Mouse (Mus musculus) ES-E14 (cell line): ENCODE results near the gene Fam205c. TPM values are rescaled to one million over a fixed set of nuclear protein-coding genes. Genes with fewer than 3 reads are reported as not detected.
"Not testable (repeated sequence)": the region's sequence is repeated elsewhere in the genome, so short reads cannot be mapped to it uniquely, and the experiment has no call there.

Source experiments
- DNase-seq: peaks from one replicate; pipeline ENCODE4 v3.0.0-alpha.2; 2013; ENCODE audit warnings: low read depth, low spot score
- H3K27ac ChIP-seq: 2 replicates; pipeline ENCODE4 v1.5.1; 2012; ENCODE audit warnings: low read depth, mild to moderate bottlenecking, low read length, moderate library complexity, mixed read lengths; ENCODE audit not compliant: poor library complexity, insufficient read depth, severe bottlenecking
- H3K36me3 ChIP-seq: 2 replicates; pipeline ENCODE4 v1.6.1; 2012; ENCODE audit warnings: mild to moderate bottlenecking, low read length, moderate library complexity, mixed read lengths; ENCODE audit not compliant: control insufficient read depth, poor library complexity, insufficient read depth, severe bottlenecking
- H3K4me1 ChIP-seq, 2 experiments: fragments of 150-350 bp in 1 of 2; sonication (generic) in 1 of 2; 2 replicates each; pipeline ENCODE4 v1.6.1; 2012; ENCODE audit warnings: low read length in 2 of 2, mild to moderate bottlenecking in 1 of 2, mixed read lengths in 1 of 2; ENCODE audit not compliant: control insufficient read depth in 2 of 2, insufficient read depth in 2 of 2, poor library complexity in 1 of 2
- H3K4me3 ChIP-seq, 2 experiments: fragments of 150-350 bp in 1 of 2; sonication (generic) in 1 of 2; 2 replicates each; pipeline ENCODE4 v1.5.1; 2012; ENCODE audit warnings: low read length in 2 of 2, low read depth in 1 of 2, mild to moderate bottlenecking in 1 of 2, mixed read lengths in 1 of 2; ENCODE audit not compliant: insufficient read depth in 1 of 2, poor library complexity in 1 of 2, severe bottlenecking in 1 of 2
- H3K9ac ChIP-seq: 2 replicates; pipeline ENCODE4 v1.6.1; 2012; ENCODE audit warnings: low read depth, mild to moderate bottlenecking, low read length, mixed read lengths; ENCODE audit not compliant: poor library complexity, insufficient read depth, severe bottlenecking
- H3K9me3 ChIP-seq: fragments of 150-350 bp; sonication (generic); 2 replicates; pipeline ENCODE4 v1.6.1; 2012; ENCODE audit warnings: low read depth, mild to moderate bottlenecking, low read length; ENCODE audit not compliant: control insufficient read depth, insufficient read depth
- CHD2 ChIP-seq: IDR thresholded peaks from 2 replicates; pipeline ENCODE4 v1.6.1; 2014; ENCODE audit warnings: mild to moderate bottlenecking, low read depth, low read length, inconsistent platforms
- HCFC1 ChIP-seq: IDR thresholded peaks from 2 replicates; pipeline ENCODE4 v1.6.1; 2012; ENCODE audit warnings: low read length, inconsistent platforms, borderline replicate concordance; ENCODE audit not compliant: insufficient read depth
- MAFK ChIP-seq: IDR thresholded peaks from 2 replicates; pipeline ENCODE4 v1.6.1; 2014; ENCODE audit warnings: mild to moderate bottlenecking, low read depth, low read length, inconsistent platforms; ENCODE audit not compliant: insufficient read depth
- ZC3H11A ChIP-seq: IDR thresholded peaks from 2 replicates; pipeline ENCODE4 v1.6.1; 2012; ENCODE audit warnings: low read depth, mild to moderate bottlenecking, inconsistent platforms, low read length, borderline replicate concordance
- ZNF384 ChIP-seq: IDR thresholded peaks from 2 replicates; pipeline ENCODE4 v1.6.1; 2012; ENCODE audit warnings: low read depth, low read length, inconsistent platforms
- in situ Hi-C, 2 experiments: fragments of 600-800 bp; cut with MboI; formaldehyde crosslinking; loops; one replicate each; pipeline ENCODE4 v1.15.1; 2025; ENCODE audit warnings: low sequenced_read_pairs in 2 of 2, inconsistent platforms in 1 of 2; ENCODE audit not compliant: unreplicated experiment in 2 of 2
- total RNA-seq: library from RNA; depleted of rRNA; stranded (reverse); fragments of 300-350 nt; gene quantifications from 2 replicates; pipeline ENCODE4 v1.2.3, GENCODE M21; 2012; rRNA removed

Fam205c gene
- total RNA-seq, 1 experiment: not detected

DNA sequence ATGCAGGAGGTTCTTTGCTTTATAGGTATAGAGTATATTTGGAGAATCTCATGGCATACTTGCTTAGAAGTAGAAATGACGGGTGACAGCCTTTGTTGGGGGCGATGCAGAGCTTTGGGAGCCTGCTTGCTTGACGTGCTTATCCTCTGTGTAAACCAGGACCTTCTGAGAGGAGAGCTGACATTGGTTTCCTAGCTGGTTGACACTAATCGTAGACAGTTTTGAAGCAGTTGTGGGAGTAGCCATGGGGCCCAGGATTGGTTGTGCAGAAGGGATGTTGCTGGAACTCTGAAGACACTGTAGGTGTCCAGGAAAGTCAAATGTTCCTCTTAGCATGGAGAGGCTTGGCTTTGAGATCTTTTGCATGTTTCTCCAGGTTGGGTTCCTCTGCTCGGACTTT, 5.8 kb downstream of the Fam205c start:
- Histone ChIP-seq H3K4me3 (no peak overlapping the region), H3K9ac (no peak overlapping the region), H3K4me1 (peaks cover 2 to 3% of the 10 kb centered on the region in 2 experiments; a peak in 1 of 4 replicates), H3K36me3 (no peaks in the 10 kb centered on the region), H3K9me3 (no peaks in the 10 kb centered on the region), H3K27ac (no peak overlapping the region)
- DNase-seq: no peak
- no peak for TF ChIP-seq ZC3H11A
- no peak for TF ChIP-seq MAFK
- TF ChIP-seq HCFC1: no peak
- no peak for TF ChIP-seq CHD2
- no peak for TF ChIP-seq ZNF384
- in situ Hi-C loops: no loop called here

DNA sequence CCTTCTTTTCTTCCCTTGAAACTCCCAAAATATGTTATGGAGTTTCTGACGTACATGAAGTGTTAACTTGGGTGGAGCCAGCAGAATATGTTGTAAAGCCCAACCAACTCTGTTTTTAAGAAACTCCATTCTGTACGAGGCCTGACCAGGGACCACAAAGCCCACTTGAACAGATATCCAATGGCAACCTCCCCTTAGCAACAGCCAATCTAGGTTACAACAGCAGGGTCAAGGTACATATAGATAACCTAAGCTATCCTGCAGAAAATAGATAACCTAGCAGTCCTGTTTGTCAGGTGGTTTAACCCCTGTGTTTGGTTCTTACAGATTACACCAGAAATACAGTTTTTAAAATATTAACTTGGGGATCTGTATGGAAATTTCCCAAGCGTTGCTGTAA, 6.6 kb downstream of the Fam205c start:
- H3K4me3 ChIP-seq: no peak overlapping the region
- no peak for DNase-seq
- H3K27ac ChIP-seq: no peak overlapping the region
- TF ChIP-seq ZC3H11A: no peak
- no peaks in the 10 kb centered on the region for H3K36me3 ChIP-seq
- in situ Hi-C loops: no loop called here
- peaks cover 0 to 3% of the 10 kb centered on the region in 2 experiments; a peak in 1 of 4 replicates for H3K4me1 ChIP-seq
- H3K9ac ChIP-seq: no peak overlapping the region
- no peaks in the 10 kb centered on the region for H3K9me3 ChIP-seq

DNA sequence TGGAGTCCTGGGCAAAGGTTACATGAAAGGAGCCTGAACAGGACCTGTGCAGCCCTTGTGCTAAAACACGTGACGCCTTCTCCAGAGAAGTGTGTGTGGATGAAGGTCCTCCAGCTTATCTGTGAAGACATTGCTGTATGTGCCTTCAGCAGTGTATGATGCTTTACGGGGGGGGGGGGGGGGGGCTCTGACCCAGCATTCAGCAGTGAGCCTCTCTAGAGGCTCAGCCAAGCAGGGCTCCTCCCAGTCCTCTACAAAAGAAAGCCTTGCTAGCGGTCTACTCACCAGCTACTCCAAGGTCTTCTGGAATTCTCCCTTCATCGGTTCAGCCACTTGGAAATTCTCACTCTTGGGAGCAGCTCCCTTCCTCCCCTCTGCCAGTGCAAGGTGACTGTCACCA, 10.5 kb downstream of the Fam205c start:
- H3K27ac ChIP-seq, H3K9ac ChIP-seq, H3K9me3 ChIP-seq, H3K4me1 ChIP-seq, in situ Hi-C loops, DNase-seq, H3K36me3 ChIP-seq, H3K4me3 ChIP-seq: not testable (repeated sequence)

DNA sequence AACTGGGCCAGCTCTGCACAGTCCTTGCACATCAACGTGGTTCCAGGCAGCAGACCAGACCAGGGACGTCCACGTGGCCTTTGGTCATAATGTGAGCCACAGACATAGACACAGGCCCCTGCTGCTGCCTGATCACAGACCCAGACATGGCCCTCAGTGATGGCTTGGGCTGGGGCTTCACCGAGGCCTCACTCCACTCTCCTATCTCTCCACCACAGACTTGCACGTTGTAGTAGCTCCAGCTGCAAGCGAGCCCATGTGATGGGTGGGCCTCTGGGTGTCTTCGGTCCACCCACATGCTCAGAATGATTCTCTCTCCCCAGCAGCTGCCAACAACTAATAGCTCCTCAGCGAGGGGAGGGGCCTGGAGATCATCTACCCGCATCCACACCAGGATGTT, 13.6 kb downstream of the Fam205c start:
- H3K4me1 ChIP-seq, H3K4me3 ChIP-seq, H3K36me3 ChIP-seq, in situ Hi-C loops, H3K27ac ChIP-seq, DNase-seq, H3K9ac ChIP-seq, H3K9me3 ChIP-seq: not testable (repeated sequence)

DNA sequence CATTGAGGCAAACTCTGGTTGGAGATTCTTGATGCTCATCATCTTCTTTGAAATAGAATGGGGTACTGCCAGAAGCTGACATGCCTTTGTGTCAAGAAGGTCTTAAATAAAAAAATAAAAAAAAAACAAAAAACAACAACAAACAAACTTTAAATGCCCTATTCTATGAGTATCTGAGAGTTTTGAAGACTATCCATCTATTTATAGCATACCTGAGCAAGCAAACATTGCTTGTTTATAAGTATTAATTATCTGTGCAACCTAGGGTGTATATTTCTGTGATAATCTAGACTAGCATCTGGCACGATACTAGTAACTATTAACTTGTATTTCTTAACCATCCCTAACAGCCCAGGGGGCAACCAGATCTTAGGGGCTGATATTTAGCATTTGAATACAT, 17.4 kb downstream of the Fam205c start, which contains the start of gene Gm12394:
Gene Gm12394, minus strand, starts transcription at position 101 of the 400 bp plus-strand sequence.
- H3K4me3 ChIP-seq, H3K27ac ChIP-seq, in situ Hi-C loops, H3K9me3 ChIP-seq, H3K9ac ChIP-seq, H3K4me1 ChIP-seq, H3K36me3 ChIP-seq, DNase-seq: not testable (repeated sequence)

DNA sequence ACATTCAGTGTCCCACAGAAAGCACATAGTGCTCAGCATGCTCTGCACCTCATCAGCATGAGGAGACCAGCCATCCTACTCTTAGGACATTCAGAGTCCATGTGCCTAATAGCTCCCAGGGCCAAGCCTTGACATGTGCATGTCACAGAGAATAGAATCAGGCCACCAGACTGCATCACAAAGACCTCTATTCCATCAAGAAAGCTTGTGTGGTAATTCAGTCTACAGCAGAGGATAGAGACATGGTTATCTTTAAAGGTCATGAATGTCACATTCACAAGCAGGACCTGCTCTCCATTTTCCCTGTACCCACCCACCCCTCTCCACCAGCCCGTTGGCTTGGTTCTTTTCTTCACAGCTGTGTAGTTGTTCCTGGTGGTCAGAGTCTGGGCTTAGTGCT, 20.2 kb downstream of the Fam205c start, which contains the start of gene Fam205a1:
Gene Fam205a1, minus strand, starts transcription at position 101 of the 400 bp plus-strand sequence.
- H3K9ac ChIP-seq, H3K9me3 ChIP-seq, H3K27ac ChIP-seq, H3K4me1 ChIP-seq, H3K4me3 ChIP-seq, H3K36me3 ChIP-seq, DNase-seq, in situ Hi-C loops: not testable (repeated sequence)

Other genes with a start within 250 kb of the Fam205c start
- not detected in 2 replicates for gene Gm2564, start 244.5 kb downstream of the Fam205c start, total RNA-seq
- gene Ccl27b, start 219.0 kb downstream of the Fam205c start, total RNA-seq: not detected in 2 replicates
- not detected in 2 replicates for gene Il11ra2, start 212.3 kb downstream of the Fam205c start, total RNA-seq
- not detected in 2 replicates for gene 4930578G10Rik, start 138.7 kb downstream of the Fam205c start, total RNA-seq
- gene Ccl19, start 117.7 kb downstream of the Fam205c start, total RNA-seq: not detected in 2 replicates
- gene Ccl21a, start 100.2 kb downstream of the Fam205c start, total RNA-seq: not detected in 2 replicates
- 0.04 TPM in 1 of 2 replicates, not detected in the other for gene Fam205a1, start 20.3 kb downstream of the Fam205c start, total RNA-seq
- 0.09 and 0.11 TPM in 2 replicates for gene Gm12394, start 17.5 kb downstream of the Fam205c start, total RNA-seq
- 0.04 TPM in 1 of 2 replicates, not detected in the other for gene Phf24, start 42.4 kb upstream of the Fam205c start, total RNA-seq
- 11.8 and 13.3 TPM in 2 replicates for gene Dnajb5, start 75.6 kb upstream of the Fam205c start, total RNA-seq
- 0.58 and 0.74 TPM in 2 replicates for gene 1700022I11Rik, start 95.4 kb upstream of the Fam205c start, total RNA-seq
- gene Vcp, start 126.3 kb upstream of the Fam205c start, total RNA-seq: 155 and 267 TPM in 2 replicates
- gene Fancg, start 136.3 kb upstream of the Fam205c start, total RNA-seq: 13.0 and 16.9 TPM in 2 replicates
- 40.9 and 59.1 TPM in 2 replicates for gene Pigo, start 151.6 kb upstream of the Fam205c start, total RNA-seq
- gene Stoml2, start 157.5 kb upstream of the Fam205c start, total RNA-seq: 245 and 279 TPM in 2 replicates
- 8.2 and 11.9 TPM in 2 replicates for gene Fam214b, start 172.0 kb upstream of the Fam205c start, total RNA-seq
- 13.3 and 19.6 TPM in 2 replicates for gene Unc13b, start 184.7 kb upstream of the Fam205c start, total RNA-seq